Mouse (Mus musculus) embryo, embryonic 10 days (tissue): ENCODE measurements around the gene Zic1.
A peak's percentile ranks its signal among the peaks of the same experiment; 100 is the strongest.

Experiments used
- DNase-seq: peaks from one replicate; pipeline ENCODE4 v3.0.0-alpha.2; 2015; ENCODE audit warnings: low spot score

The Zic1 gene

GRCm38 (mm10) chr9:91365664-91366063 lies at the start of gene Zic1:
Gene Zic1 (minus strand): TSS chr9:91365810.
- peak; percentile 80 for DNase-seq

- DNase-seq = peak; percentile 72
These were observed 48.5 kb upstream of the Zic1 start for GRCm38 (mm10) chr9:91414007-91414661.

- no peak for DNase-seq
These were observed 44.2 kb upstream of the Zic1 start for GRCm38 (mm10) chr9:91409771-91410170.

GRCm38 (mm10) chr9:91406258-91406763 lies 40.7 kb upstream of the Zic1 start:
- no peak for DNase-seq

GRCm38 (mm10) chr9:91405753-91406178 lies 40.2 kb upstream of the Zic1 start:
- peak; percentile 86 for DNase-seq

- peak; percentile 52 for DNase-seq
These were observed 39.5 kb upstream of the Zic1 start for GRCm38 (mm10) chr9:91404905-91405752.

GRCm38 (mm10) chr9:91404229-91404628 lies 38.6 kb upstream of the Zic1 start:
- DNase-seq = no peak

GRCm38 (mm10) chr9:91401471-91401870 lies 35.9 kb upstream of the Zic1 start:
- no peak for DNase-seq

GRCm38 (mm10) chr9:91400482-91401093 lies 35.0 kb upstream of the Zic1 start:
- DNase-seq = no peak

GRCm38 (mm10) chr9:91399976-91400375 lies 34.4 kb upstream of the Zic1 start:
- no peak for DNase-seq

GRCm38 (mm10) chr9:91395066-91395772 lies 29.6 kb upstream of the Zic1 start:
- DNase-seq = no peak

- DNase-seq = peak; percentile 43
These were observed 28.6 kb upstream of the Zic1 start for GRCm38 (mm10) chr9:91394211-91394646.

- DNase-seq = no peak
These were observed 27.9 kb upstream of the Zic1 start for GRCm38 (mm10) chr9:91393376-91394068.

GRCm38 (mm10) chr9:91388173-91388572 lies 22.6 kb upstream of the Zic1 start:
- no peak for DNase-seq

- peak; percentile 71 for DNase-seq
These were observed 22.1 kb upstream of the Zic1 start for GRCm38 (mm10) chr9:91387740-91388080.

GRCm38 (mm10) chr9:91386891-91387739 lies 21.5 kb upstream of the Zic1 start:
- DNase-seq = peak; percentile 78

GRCm38 (mm10) chr9:91386502-91386890 lies 20.9 kb upstream of the Zic1 start:
- peak; percentile 75 for DNase-seq

- no peak for DNase-seq
These were observed 20.2 kb upstream of the Zic1 start for GRCm38 (mm10) chr9:91385561-91386430.
